Mouse (Mus musculus): ENCODE measurements around the gene Dyrk3.

DNA sequence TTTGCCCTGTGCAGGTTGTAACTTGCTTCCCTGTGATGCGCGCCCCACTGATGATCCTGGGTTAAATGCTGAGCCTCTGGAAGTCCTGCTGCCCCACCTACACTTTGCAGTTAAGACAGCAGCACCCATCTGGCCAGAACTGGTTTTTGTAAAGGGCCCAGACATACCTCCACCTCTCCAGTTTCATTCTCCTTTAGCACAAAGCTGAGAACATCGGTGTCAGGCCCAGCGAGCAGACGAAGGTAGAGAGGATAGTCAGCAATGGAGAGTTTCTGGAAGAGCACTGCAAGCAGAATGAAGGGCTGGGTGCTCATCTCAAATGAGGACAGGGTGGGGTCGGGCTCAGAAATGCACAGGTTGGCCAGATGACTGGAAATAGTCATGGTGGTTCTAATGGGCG, 42.2 kb upstream of the Dyrk3 start:
- TF ChIP-seq CTCF (IDR thresholded peaks at IDR 0.05; ENCODE audit: low read depth, low read length) (no peak), TAL1 (conservative IDR thresholded peaks at IDR 0.05; ENCODE audit: low read depth, low read length) (no peak), POLR2AphosphoS5 (IDR thresholded peaks at IDR 0.05; ENCODE audit: insufficient replicate concordance, low read depth, low read length) (no peak), GATA2 (IDR thresholded peaks at IDR 0.05; ENCODE audit: borderline replicate concordance, low read depth, low read length) (no peak)
